Mouse (Mus musculus): ENCODE data around the gene Hcrtr1. TPM values are rescaled to one million over a fixed set of nuclear protein-coding genes. Genes with fewer than 3 reads are reported as not detected.
A peak's percentile ranks its signal among the peaks of the same experiment; 100 is the strongest.

Gene Hcrtr1
- polyA plus RNA-seq, 1 experiment, result not detected

GRCm38 (mm10) chr4:130112732-130113131 is 26.4 kb downstream of the Hcrtr1 start:
- 70% methylated on average over 1 of the region's 1 CpGs for WGBS
- Histone ChIP-seq H3K4me3 (ENCODE audit: insufficient read depth, low read depth, low read length) (no peak overlapping the region), H3K27ac (ENCODE audit: insufficient read depth, low read depth, low read length) (no peak overlapping the region), H3K4me1 (ENCODE audit: control insufficient read depth, insufficient read depth, low read length) (peaks cover 23% of the 10 kb centered on the region)
- TF ChIP-seq CTCF (IDR thresholded peaks at IDR 0.05; ENCODE audit: insufficient read depth, low read depth, low read length) (no peak), POLR2A (IDR thresholded peaks at IDR 0.05; ENCODE audit: insufficient read depth, low read depth, low read length) (no peak)

GRCm38 (mm10) chr4:130112299-130112698 is 26.9 kb downstream of the Hcrtr1 start:
- H3K4me1 ChIP-seq (ENCODE audit: control insufficient read depth, insufficient read depth, low read length), result peaks cover 23% of the 10 kb centered on the region
- 46% methylated on average over 7 of the region's 7 CpGs for WGBS
- no peak for TF ChIP-seq CTCF (IDR thresholded peaks at IDR 0.05; ENCODE audit: insufficient read depth, low read depth, low read length)
- TF ChIP-seq POLR2A (IDR thresholded peaks at IDR 0.05; ENCODE audit: insufficient read depth, low read depth, low read length), result no peak
- H3K27ac ChIP-seq (ENCODE audit: insufficient read depth, low read depth, low read length), result no peak overlapping the region
- no peak overlapping the region for H3K4me3 ChIP-seq (ENCODE audit: insufficient read depth, low read depth, low read length)

GRCm38 (mm10) chr4:130110091-130110490 is 29.1 kb downstream of the Hcrtr1 start:
- no peak for TF ChIP-seq CTCF (IDR thresholded peaks at IDR 0.05; ENCODE audit: insufficient read depth, low read depth, low read length)
- TF ChIP-seq POLR2A (IDR thresholded peaks at IDR 0.05; ENCODE audit: insufficient read depth, low read depth, low read length), result no peak
- 43% methylated on average over 7 of the region's 7 CpGs for WGBS
- no peak overlapping the region for H3K27ac ChIP-seq (ENCODE audit: insufficient read depth, low read depth, low read length)
- H3K4me1 ChIP-seq (ENCODE audit: control insufficient read depth, insufficient read depth, low read length), result peaks cover 23% of the 10 kb centered on the region
- H3K4me3 ChIP-seq (ENCODE audit: insufficient read depth, low read depth, low read length), result no peak overlapping the region

- H3K27ac ChIP-seq (ENCODE audit: insufficient read depth, low read depth, low read length), result peak overlapping the region; percentile 43; the same call in 1 of the 2 replicates
- TF ChIP-seq CTCF (IDR thresholded peaks at IDR 0.05; ENCODE audit: insufficient read depth, low read depth, low read length) (no peak), POLR2A (IDR thresholded peaks at IDR 0.05; ENCODE audit: insufficient read depth, low read depth, low read length) (no peak)
These were observed 29.5 kb downstream of the Hcrtr1 start for GRCm38 (mm10) chr4:130109666-130110065.

GRCm38 (mm10) chr4:130108929-130109328 is 30.2 kb downstream of the Hcrtr1 start:
- WGBS, result 84% methylated on average over 3 of the region's 3 CpGs
- no peak overlapping the region for H3K27ac ChIP-seq (ENCODE audit: insufficient read depth, low read depth, low read length)
- TF ChIP-seq POLR2A (IDR thresholded peaks at IDR 0.05; ENCODE audit: insufficient read depth, low read depth, low read length), result no peak
- no peak for TF ChIP-seq CTCF (IDR thresholded peaks at IDR 0.05; ENCODE audit: insufficient read depth, low read depth, low read length)
- H3K4me1 ChIP-seq (ENCODE audit: control insufficient read depth, insufficient read depth, low read length), result peaks cover 23% of the 10 kb centered on the region
- no peak overlapping the region for H3K4me3 ChIP-seq (ENCODE audit: insufficient read depth, low read depth, low read length)

More at GRCm38 (mm10) chr4:130109666-130110065, 29.5 kb downstream of the Hcrtr1 start:
- peaks cover 23% of the 10 kb centered on the region for H3K4me1 ChIP-seq (ENCODE audit: control insufficient read depth, insufficient read depth, low read length)
- no peak overlapping the region for H3K4me3 ChIP-seq (ENCODE audit: insufficient read depth, low read depth, low read length)
- 68% methylated on average over 9 of the region's 9 CpGs for WGBS

- Histone ChIP-seq H3K4me3 (ENCODE audit: insufficient read depth, low read depth, low read length) (peak overlapping the region; percentile 92), H3K4me1 (ENCODE audit: control insufficient read depth, insufficient read depth, low read length) (peaks cover 19% of the 10 kb centered on the region), H3K27ac (ENCODE audit: insufficient read depth, low read depth, low read length) (peak overlapping the region; percentile 77)
- under 1% methylated on average over 39 of the region's 39 CpGs for WGBS
- TF ChIP-seq CTCF (IDR thresholded peaks at IDR 0.05; ENCODE audit: insufficient read depth, low read depth, low read length) (no peak), POLR2A (IDR thresholded peaks at IDR 0.05; ENCODE audit: insufficient read depth, low read depth, low read length) (peak; percentile 12; the same call in 1 of the 2 replicates)
These were observed 31.6 kb downstream of the Hcrtr1 start for GRCm38 (mm10) chr4:130107444-130108131.

GRCm38 (mm10) chr4:130107065-130107443 is 32.1 kb downstream of the Hcrtr1 start:
- H3K4me1 ChIP-seq (ENCODE audit: control insufficient read depth, insufficient read depth, low read length), result peaks cover 14% of the 10 kb centered on the region
- peak overlapping the region; percentile 52; the same call in 1 of the 2 replicates for H3K27ac ChIP-seq (ENCODE audit: insufficient read depth, low read depth, low read length)
- peak overlapping the region; percentile 92 for H3K4me3 ChIP-seq (ENCODE audit: insufficient read depth, low read depth, low read length)
- no peak for TF ChIP-seq CTCF (IDR thresholded peaks at IDR 0.05; ENCODE audit: insufficient read depth, low read depth, low read length)
- TF ChIP-seq POLR2A (IDR thresholded peaks at IDR 0.05; ENCODE audit: insufficient read depth, low read depth, low read length), result no peak
- WGBS, result 13% methylated on average over 14 of the region's 14 CpGs

GRCm38 (mm10) chr4:130104584-130104983 is 34.6 kb downstream of the Hcrtr1 start:
- Histone ChIP-seq H3K4me3 (ENCODE audit: insufficient read depth, low read depth, low read length) (no peak overlapping the region), H3K4me1 (ENCODE audit: control insufficient read depth, insufficient read depth, low read length) (peaks cover 2% of the 10 kb centered on the region; the same call in 1 of the 2 replicates), H3K27ac (ENCODE audit: insufficient read depth, low read depth, low read length) (no peak overlapping the region)
- WGBS, result 65% methylated on average over 4 of the region's 4 CpGs
- TF ChIP-seq POLR2A (IDR thresholded peaks at IDR 0.05; ENCODE audit: insufficient read depth, low read depth, low read length) (no peak), CTCF (IDR thresholded peaks at IDR 0.05; ENCODE audit: insufficient read depth, low read depth, low read length) (no peak)

GRCm38 (mm10) chr4:130103632-130104031 is 35.5 kb downstream of the Hcrtr1 start:
- 80% methylated on average over 12 of the region's 12 CpGs for WGBS
- Histone ChIP-seq H3K4me1 (ENCODE audit: control insufficient read depth, insufficient read depth, low read length) (peaks cover 2% of the 10 kb centered on the region; the same call in 1 of the 2 replicates), H3K27ac (ENCODE audit: insufficient read depth, low read depth, low read length) (no peak overlapping the region), H3K4me3 (ENCODE audit: insufficient read depth, low read depth, low read length) (no peak overlapping the region)
- no peak for TF ChIP-seq CTCF (IDR thresholded peaks at IDR 0.05; ENCODE audit: insufficient read depth, low read depth, low read length)
